Mouse (Mus musculus) small intestine, adult 2 months (tissue): ENCODE data around the gene Agbl4.

ENCODE experiments used
- CTCF ChIP-seq: fragments of 200-500 bp; IDR thresholded peaks from 2 replicates; pipeline ENCODE4 v1.5.1; 2012; ENCODE audit warnings: low read depth, mild to moderate bottlenecking, control low read depth, inconsistent platforms, low read length, moderate library complexity, mixed read lengths; ENCODE audit not compliant: insufficient replicate concordance, insufficient read length; ENCODE audit errors: extremely low read depth
- POLR2A ChIP-seq: fragments of 200-500 bp; IDR thresholded peaks from 2 replicates; pipeline ENCODE4 v1.6.1; 2012; ENCODE audit warnings: low read depth, mild to moderate bottlenecking, control low read depth, inconsistent platforms, low read length, moderate library complexity

- TF ChIP-seq CTCF = no peak
- TF ChIP-seq POLR2A = no peak
Observed at GRCm38 (mm10) chr4:111077810-111078209, 680.3 kb downstream of the Agbl4 start.
